Mouse (Mus musculus): ENCODE results near the gene Kalrn.

Gene Kalrn

DNA sequence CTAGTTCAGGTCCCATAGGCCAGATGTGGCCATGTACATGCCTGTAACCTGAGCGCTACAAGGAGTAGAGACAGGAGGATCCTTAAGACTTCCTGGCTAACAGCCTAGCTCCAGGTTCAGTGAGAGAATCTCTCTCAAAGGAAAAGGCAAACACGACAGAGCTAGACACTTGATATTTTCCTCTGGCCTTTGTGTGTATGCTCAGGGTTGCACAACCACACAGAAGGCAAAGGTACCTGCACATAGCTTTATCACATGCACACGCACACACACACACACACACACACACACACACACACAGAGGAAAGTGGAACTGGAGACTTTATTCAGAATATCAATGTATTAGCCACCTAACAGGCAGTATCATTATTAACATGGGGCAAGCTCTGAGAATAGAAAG is 219.3 kb downstream of the Kalrn start:
- DNase-seq (ENCODE audit: low spot score in 2 of 2) = no peak

DNA sequence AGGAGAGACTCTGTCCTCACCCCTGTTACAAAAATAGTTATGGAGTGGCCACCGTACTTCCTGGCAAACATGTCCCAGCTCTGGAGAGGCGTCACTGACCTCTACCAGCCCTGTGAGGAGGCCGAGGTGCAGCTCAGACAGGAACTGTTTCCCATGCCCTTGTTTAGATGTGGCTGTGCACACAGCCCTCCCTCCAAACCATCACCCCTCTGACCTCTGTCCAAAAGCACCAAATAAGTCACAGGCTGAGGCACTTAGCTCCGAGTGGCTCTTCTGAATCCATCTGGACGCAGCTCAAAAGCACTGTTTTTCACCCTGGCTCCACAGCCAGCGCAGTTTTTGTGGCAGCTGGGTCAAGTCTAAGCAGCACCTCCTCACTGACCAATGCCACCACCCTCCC is 220.6 kb downstream of the Kalrn start:
- DNase-seq (ENCODE audit: low spot score in 2 of 2) = no peak

GRCm38 (mm10) chr16:34351575-34352150 is 221.7 kb downstream of the Kalrn start:
- no peak for DNase-seq (ENCODE audit: low spot score in 2 of 2)

- no peak for DNase-seq (ENCODE audit: low spot score in 2 of 2)
These were observed 225.8 kb downstream of the Kalrn start for GRCm38 (mm10) chr16:34347574-34347973.

GRCm38 (mm10) chr16:34344895-34345876 is 228.1 kb downstream of the Kalrn start:
- DNase-seq (ENCODE audit: low spot score in 2 of 2) = no peak

DNA sequence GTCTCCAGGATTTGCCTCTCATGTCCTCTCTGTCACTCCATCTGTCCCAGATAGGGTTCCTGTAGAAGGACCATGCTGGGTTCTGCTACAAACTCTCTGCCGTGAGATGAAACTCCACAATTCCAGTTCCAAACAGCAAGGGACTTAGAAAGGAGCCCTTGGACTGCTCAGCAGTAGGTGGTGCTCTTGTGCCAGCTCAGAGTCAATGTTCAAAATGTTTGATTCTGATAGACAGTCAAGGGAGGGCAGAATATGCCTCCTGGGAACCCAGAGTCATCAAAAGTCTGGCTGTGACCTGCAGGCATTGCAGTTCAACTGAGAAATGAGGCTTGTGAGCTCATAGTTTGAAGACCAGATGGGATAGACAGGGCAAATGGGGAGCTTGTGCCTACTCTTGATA is 229.4 kb downstream of the Kalrn start:
- no peak for DNase-seq (ENCODE audit: low spot score in 2 of 2)

GRCm38 (mm10) chr16:34343161-34343560 is 230.2 kb downstream of the Kalrn start:
- DNase-seq (ENCODE audit: low spot score in 2 of 2) = no peak

GRCm38 (mm10) chr16:34342369-34343160 is 230.8 kb downstream of the Kalrn start:
- DNase-seq (ENCODE audit: low spot score in 2 of 2) = no peak

DNA sequence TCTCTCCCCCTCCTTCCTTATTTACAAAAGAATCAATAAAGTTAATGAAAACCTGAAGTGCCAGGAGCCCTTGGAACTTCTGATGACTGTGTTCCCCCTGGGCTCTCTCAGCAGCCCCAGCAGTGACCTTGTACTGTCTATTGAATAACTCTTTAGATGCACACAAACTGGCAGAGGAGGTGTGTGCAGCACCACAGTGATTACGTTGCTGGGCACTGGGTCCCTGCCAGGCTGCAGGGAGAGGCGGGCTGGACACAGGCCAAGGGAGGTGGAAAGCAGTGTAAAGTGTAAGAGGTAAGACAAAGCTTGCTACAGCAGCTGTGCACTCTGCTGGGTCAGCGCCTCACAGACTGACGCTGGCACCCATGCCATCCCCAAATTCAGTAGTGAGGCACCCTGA is 238.4 kb downstream of the Kalrn start:
- no peak for DNase-seq (ENCODE audit: low spot score in 2 of 2)

DNA sequence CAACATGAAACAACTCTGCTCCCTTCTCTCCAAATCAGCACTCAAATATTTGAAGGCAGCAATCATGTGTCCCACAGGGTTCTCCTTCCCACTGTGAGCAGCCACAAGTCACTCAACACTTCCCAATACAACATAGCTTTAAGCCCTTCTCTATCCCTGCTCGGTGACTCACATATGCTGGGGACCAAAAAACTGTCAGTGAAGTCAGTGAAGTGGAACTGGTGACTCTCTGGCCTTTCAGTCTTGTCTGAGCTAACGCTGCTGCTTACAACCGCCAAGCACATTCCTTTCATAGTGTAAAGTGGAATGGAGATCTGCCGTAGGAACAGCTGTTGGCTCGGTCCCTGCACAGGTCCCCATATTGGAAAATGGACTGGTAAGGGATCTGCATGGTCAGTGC is 241.7 kb downstream of the Kalrn start:
- DNase-seq (ENCODE audit: low spot score in 2 of 2) = no peak

DNA sequence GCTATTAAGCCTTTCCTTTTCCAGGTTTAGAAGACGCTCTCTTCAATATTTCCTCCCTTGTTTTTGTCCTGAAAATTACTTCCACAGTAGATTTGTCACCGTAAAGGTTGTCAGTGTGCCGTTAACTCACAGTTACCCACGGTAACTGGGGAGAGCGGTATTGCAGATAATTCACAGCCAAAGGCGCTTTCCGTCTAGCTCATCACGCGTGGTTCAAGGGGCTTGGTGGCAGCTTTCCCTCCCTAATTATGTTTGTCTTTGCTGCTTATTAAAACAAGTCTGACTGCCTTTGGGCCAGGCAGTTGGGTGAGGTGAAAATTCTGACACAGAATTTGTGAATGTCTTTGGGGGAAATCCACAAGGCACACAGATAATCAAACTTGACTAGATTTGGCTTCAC is 243.5 kb downstream of the Kalrn start:
- DNase-seq (ENCODE audit: low spot score in 2 of 2) = no peak

- DNase-seq (ENCODE audit: low spot score in 2 of 2) = no peak
These were observed 243.9 kb downstream of the Kalrn start for GRCm38 (mm10) chr16:34329431-34329873.

- no peak for DNase-seq (ENCODE audit: low spot score in 2 of 2)
These were observed 245.4 kb downstream of the Kalrn start for GRCm38 (mm10) chr16:34327890-34328289.

DNA sequence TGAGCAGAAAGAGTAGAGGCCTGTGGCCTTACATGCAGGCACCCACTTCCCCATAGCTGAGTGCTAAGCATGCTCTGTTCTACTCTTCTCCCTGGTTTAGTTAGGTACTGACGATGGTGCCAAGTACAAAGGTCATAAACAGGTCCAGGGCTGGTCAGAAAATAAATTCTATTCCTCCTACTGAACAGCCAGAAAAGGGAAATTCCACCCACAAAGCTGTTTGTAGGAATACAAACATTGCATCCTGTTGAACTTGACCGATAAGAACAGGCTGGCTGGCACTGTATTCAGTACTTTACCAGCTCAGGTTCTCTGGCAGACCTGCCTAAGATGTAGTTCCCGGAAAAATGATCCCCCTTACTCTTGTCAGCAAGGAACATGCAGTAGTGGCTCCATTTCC is 247.5 kb downstream of the Kalrn start:
- DNase-seq (ENCODE audit: low spot score in 2 of 2) = no peak

DNA sequence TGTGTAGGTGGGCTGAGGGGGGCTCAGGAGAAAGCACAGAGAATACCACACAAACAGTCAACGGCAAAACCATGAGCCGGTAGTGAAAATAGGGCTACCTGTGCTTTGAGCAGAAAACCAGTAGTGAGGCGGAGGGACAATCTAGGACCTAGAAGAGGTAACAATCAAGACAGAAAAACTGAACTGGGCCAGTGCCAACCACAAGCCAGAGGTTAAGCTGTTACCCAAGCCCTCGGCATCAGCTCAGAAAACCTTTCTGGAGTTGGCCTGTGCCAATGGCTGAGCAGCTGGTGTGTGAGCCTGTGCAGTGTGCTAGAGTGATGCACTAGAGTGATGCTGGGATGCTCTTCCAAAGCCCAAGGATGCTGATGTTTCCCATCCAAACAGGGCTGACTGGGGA is 248.2 kb downstream of the Kalrn start:
- no peak for DNase-seq (ENCODE audit: low spot score in 2 of 2)

DNA sequence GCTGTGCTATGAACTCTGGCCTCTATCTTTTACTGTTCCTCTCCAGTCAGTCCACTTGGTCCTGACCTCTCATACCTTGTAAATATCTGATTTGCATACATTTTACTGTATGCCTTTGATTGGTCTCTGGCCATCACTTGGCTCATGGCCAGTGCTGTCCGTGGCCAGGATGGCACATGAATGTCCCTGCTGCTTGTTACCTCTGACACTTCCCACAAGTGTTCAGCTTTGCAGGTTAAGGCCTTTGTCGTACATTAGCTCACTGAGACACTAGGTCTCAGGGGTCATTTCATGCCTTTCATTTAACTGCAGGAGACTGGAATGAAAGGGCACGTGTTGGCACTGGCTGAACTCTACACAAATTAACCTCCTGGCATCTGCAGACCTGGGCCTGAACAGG is 248.6 kb downstream of the Kalrn start:
- DNase-seq (ENCODE audit: low spot score in 2 of 2) = no peak

- no peak for DNase-seq (ENCODE audit: low spot score in 2 of 2)
These were observed 249.8 kb downstream of the Kalrn start for GRCm38 (mm10) chr16:34323496-34323895.

DNA sequence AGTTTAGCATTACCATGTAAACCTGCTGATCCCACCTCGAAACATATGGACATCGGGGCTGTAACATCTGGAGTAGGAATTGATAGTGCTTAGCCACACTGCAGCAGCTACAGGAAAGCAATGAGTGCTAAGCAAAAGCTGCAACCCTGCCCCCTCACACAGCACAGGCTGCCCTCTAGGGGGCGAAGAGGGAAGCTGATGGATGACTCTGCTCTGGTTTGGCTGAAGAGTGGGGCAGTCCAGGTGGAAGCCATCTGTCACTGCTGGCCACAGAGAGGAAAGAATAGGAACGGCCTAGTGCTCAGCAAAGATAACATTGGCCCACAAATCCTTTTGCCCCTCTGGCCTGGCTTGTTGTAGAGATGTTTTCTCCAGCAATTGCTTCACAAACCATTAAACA is 250.8 kb downstream of the Kalrn start:
- peak in 1 of 2 experiments; percentile 37 for DNase-seq (ENCODE audit: low spot score in 2 of 2)

DNA sequence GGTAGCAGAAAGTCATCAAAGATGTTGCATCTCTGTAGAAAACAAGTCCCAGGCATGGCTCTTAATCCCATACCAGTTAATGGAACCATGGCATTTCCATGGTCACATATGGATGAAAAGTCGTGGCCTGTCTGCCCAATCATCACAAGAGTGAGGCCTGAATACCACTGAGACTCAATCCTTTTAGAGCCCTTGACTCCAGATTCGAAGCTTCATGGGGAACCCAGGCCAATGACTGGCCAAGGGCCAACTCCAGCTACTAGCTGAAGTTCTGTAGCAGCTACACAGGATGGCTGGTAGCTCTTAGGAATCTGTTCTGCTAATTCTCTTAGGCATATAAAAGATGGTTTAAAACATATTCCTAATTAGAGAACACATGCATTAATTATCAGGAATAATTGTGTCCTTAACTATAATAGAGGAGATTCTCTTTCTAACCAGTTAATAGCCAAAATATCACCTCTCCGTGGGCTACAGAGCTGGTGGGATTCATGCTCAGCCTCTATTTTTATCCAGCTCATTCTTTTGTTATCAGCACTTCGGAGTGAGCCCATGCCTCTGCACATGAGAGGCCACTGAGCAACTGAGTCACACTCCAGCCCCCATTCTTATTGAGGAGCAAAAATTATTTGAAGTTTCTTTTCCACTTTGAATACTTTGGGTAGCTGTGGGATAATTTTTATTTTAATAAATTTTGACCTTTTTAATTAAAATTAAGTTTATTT is 252.1 kb downstream of the Kalrn start:
- no peak for DNase-seq (ENCODE audit: low spot score in 2 of 2)

DNA sequence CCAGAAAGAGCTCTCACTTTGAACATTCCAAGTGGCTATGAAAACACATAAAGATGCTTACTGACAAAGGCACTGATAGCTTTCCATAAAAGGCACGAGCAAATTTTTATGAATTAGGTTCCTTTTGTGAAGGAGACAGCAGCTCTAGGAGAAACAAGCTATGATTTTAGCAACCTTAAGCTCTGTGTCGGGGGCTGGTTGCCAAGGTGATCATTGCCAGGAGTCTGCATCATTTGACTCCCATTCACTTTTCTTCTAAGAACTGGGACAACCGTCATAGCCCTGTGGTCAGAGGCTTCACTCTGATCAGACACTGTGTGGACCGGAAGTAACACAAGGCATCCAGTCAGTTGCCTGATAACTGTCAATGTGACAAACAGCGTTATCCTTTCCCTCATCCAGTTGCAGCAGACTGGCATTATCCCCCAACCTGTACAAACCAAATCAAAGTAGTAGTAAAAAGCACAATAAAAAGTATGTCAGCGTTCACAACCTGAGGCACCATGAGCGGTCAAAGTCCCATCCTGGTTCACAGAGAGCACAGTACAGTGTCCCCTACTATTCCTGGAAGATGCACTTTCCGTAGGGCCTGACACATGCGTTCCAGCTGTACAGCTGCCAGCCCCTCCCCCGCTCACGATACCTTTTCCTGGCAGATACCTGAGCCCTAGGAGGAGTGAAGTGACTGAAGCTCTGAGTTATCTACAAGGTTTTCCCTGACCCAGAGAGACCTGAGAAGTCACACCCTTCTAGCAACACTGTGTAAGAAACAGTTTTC is 253.1 kb downstream of the Kalrn start:
- DNase-seq (ENCODE audit: low spot score in 2 of 2) = no peak

GRCm38 (mm10) chr16:34317110-34317509 is 256.2 kb downstream of the Kalrn start:
- DNase-seq (ENCODE audit: low spot score in 2 of 2) = no peak
